Mouse (Mus musculus): ENCODE results near the gene Tns1.

DNA sequence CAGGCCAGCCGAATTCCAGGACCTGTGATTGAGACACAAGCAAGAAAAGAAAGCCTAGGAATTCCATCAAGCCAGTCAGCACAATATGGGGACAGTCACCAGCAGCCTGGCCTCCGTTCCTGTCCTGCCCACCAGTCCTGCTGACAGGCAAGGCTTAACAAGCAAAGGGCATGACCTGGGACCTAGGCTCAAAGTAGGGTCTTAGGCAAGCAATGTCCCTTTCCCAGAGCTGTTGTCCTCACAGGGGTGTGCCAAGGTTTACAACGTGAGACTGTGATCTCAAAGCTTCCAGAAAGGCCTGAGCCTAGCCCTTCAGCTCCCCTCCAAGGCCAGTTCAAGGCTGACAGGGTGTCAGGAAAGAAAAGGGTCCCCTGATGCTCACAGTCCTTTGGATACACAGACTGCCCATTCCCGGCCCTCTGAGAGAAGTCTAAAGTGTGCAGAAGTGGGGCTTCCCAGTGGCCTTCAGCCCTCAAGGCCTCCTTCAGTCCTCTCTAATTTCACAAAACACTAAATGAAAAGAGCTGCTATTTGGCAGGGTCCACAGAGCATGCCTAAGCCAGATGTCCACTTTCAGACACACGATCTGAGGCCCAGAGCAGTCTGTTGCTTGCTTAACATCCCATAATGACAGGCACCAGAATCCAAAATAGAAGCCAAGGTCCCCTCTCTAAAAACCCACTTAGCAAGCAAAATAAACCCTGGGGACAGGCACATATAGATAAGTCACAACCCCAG lies 131.9 kb downstream of the Tns1 start:
- TF ChIP-seq POLR2A (IDR thresholded peaks at IDR 0.05; ENCODE audit: borderline replicate concordance, control insufficient read depth, low read depth, low read length) = no peak
- TF ChIP-seq CTCF (IDR thresholded peaks at IDR 0.05; ENCODE audit: control insufficient read depth, insufficient read depth, low read length) = no peak

All from bone marrow, adult 2 months (tissue).